Mouse (Mus musculus): ENCODE measurements around the gene Slc5a1.

DNA sequence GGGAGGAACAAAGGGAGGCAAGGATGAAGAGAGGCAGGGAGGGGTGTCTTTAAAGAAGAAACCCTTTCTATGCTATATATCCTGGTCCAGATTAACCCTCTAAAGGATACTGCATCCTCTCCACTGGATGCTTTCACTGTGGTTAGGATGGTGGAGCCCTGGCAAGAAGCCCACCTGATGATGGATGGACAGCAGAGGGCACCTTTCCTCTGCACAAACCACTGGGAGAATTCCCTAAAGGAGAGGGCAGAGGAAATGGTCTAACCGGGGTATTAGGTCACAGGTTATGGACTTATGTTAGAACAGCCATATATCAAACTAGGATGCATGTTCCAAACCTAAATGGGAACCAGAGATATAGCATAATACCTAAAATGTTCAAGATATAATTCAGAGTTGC is 96.1 kb downstream of the Slc5a1 start:
- TF ChIP-seq CTCF (IDR thresholded peaks at IDR 0.05; ENCODE audit: low read depth) (no peak), EP300 (optimal IDR thresholded peaks at IDR 0.05) (no peak)
